Mouse (Mus musculus) liver, postnatal 0 days (tissue): ENCODE data around the gene Rfx4.

Experiments
- CTCF ChIP-seq: sonication (generic); IDR thresholded peaks from 2 replicates; pipeline ENCODE4 v1.5.1; 2016; ENCODE audit warnings: antibody characterized with exemption, low read depth
- EP300 ChIP-seq: IDR thresholded peaks from 2 replicates; pipeline ENCODE4 v1.6.1; 2016; ENCODE audit warnings: antibody characterized with exemption, low read depth, mild to moderate bottlenecking

DNA sequence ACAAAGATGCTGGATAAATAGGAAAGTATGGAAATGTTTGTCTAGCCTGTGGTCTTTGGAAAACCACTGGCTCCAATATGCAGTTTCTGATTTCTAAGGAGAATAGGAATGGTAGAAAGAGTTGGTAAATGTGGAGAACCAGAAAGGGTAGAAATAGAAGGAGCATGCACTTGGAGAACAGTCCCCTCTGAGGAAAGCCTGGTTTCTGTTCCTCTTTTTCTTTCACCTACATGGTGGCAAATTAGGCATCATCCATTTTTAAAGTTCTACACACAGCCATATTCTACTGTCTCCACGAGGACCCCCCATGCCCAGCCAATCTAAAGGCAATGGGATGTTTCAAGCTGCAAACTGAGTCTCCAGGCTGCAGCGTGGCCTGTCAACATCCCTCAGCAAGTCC lies 81.5 kb downstream of the Rfx4 start:
- no peak for TF ChIP-seq EP300
- TF ChIP-seq CTCF: no peak
